Mouse (Mus musculus) embryonic facial prominence, embryonic 11.5 days (tissue): ENCODE data around the gene Lcorl. TPM values are rescaled to one million over a fixed set of nuclear protein-coding genes. Genes with fewer than 3 reads are reported as not detected.

Experiments
- ATAC-seq: fragments of 200-750 bp; cut with Nextera tagmentation; replicated peaks from 2 replicates; pipeline ENCODE4 v1.8.0; 2017; ENCODE audit warnings: low read depth; ENCODE audit not compliant: insufficient number of reproducible peaks, low FRiP score, low TSS enrichment
- DNase-seq: peaks from one replicate; pipeline ENCODE4 v3.0.0-alpha.2; 2015; ENCODE audit warnings: low spot score
- H3K27ac ChIP-seq: fragments of 300-500 bp; sonication (generic); replicated peaks from 2 replicates; pipeline ENCODE4 v1.5.1; 2014; ENCODE audit warnings: mild to moderate bottlenecking, low read depth, low read length, control low read depth
- H3K27me3 ChIP-seq: fragments of 300-500 bp; sonication (generic); 2 replicates; pipeline ENCODE4 v1.6.1; 2014; ENCODE audit warnings: mild to moderate bottlenecking, low read length, moderate library complexity, mixed read lengths; ENCODE audit not compliant: control insufficient read depth, insufficient read depth
- H3K36me3 ChIP-seq: fragments of 300-500 bp; sonication (generic); replicated peaks from 2 replicates; pipeline ENCODE4 v1.6.1; 2014; ENCODE audit warnings: low read depth, mild to moderate bottlenecking, low read length, moderate library complexity, mixed read lengths; ENCODE audit not compliant: control insufficient read depth, insufficient read depth
- H3K4me1 ChIP-seq: fragments of 300-500 bp; sonication (generic); 2 replicates; pipeline ENCODE4 v1.6.1; 2014; ENCODE audit warnings: low read length, mixed read lengths; ENCODE audit not compliant: control insufficient read depth, insufficient read depth
- H3K4me2 ChIP-seq: fragments of 300-500 bp; sonication (generic); 2 replicates; pipeline ENCODE4 v1.6.1; 2014; ENCODE audit warnings: low read depth, mild to moderate bottlenecking, control low read depth, low read length, moderate library complexity
- H3K4me3 ChIP-seq: fragments of 300-500 bp; sonication (generic); 2 replicates; pipeline ENCODE4 v1.5.1; 2014; ENCODE audit warnings: low read depth, low read length, control low read depth
- H3K9ac ChIP-seq: fragments of 300-500 bp; sonication (generic); replicated peaks from 2 replicates; pipeline ENCODE4 v1.6.1; 2014; ENCODE audit warnings: mild to moderate bottlenecking, control low read depth, low read length
- H3K9me3 ChIP-seq: fragments of 300-500 bp; sonication (generic); replicated peaks from 2 replicates; pipeline ENCODE4 v1.6.1; 2016; ENCODE audit warnings: mild to moderate bottlenecking, low read length, inconsistent platforms, mixed read lengths; ENCODE audit not compliant: control insufficient read depth
- WGBS: fragments of 180-500 bp; shearing (Covaris S2); extraction: QIAGEN DNeasy Blood & Tissue Kit; methylation state at CpG from one replicate; pipeline ENCODE4 v1.1.7; 2014; 5-methylcytosine and 5-hydroxymethylcytosine counted together
- polyA plus RNA-seq: library from polyadenylated mRNA; unstranded; fragments of >200 nt; fragmentation: Nextera tagmentation; extraction: Ambion mirVana; gene quantifications from 2 replicates; pipeline ENCODE4 v1.2.1, GENCODE M21; 2014

Gene Lcorl
- polyA plus RNA-seq, 1 experiment from 2014 or later: 28.8 TPM

- Histone ChIP-seq H3K36me3 (no peaks in the 10 kb centered on the region; the same call in 1 of the 2 replicates), H3K4me1 (no peaks in the 10 kb centered on the region), H3K9me3 (no peaks in the 10 kb centered on the region), H3K27ac (no peak overlapping the region), H3K27me3 (no peaks in the 10 kb centered on the region), H3K4me2 (no peak overlapping the region), H3K9ac (no peak overlapping the region), H3K4me3 (no peak overlapping the region)
- DNase-seq (no peak), ATAC-seq (no peak)
- WGBS: 58% methylated on average over 2 of the region's 2 CpGs
Observed at GRCm38 (mm10) chr5:45690802-45691201, 166.6 kb downstream of the Lcorl start.

GRCm38 (mm10) chr5:45689152-45689551 is 168.3 kb downstream of the Lcorl start:
- Histone ChIP-seq H3K4me1 (no peaks in the 10 kb centered on the region), H3K4me3 (no peak overlapping the region), H3K9me3 (no peaks in the 10 kb centered on the region), H3K27ac (no peak overlapping the region), H3K4me2 (no peak overlapping the region), H3K27me3 (no peaks in the 10 kb centered on the region), H3K9ac (no peak overlapping the region), H3K36me3 (no peaks in the 10 kb centered on the region; the same call in 1 of the 2 replicates)
- no peak for ATAC-seq
- 75% methylated on average over 4 of the region's 4 CpGs for WGBS
- DNase-seq: no peak

- H3K9ac ChIP-seq: no peak overlapping the region
- no peaks in the 10 kb centered on the region for H3K27me3 ChIP-seq
- 94% methylated on average over 3 of the region's 3 CpGs for WGBS
- no peak for DNase-seq
- no peaks in the 10 kb centered on the region; the same call in 1 of the 2 replicates for H3K36me3 ChIP-seq
- no peaks in the 10 kb centered on the region for H3K4me1 ChIP-seq
- no peak overlapping the region for H3K4me3 ChIP-seq
- ATAC-seq: no peak
- H3K9me3 ChIP-seq: no peaks in the 10 kb centered on the region
- H3K4me2 ChIP-seq: no peak overlapping the region
- no peak overlapping the region for H3K27ac ChIP-seq
Observed at GRCm38 (mm10) chr5:45686223-45686622, 171.2 kb downstream of the Lcorl start.

- Histone ChIP-seq H3K9me3 (no peaks in the 10 kb centered on the region), H3K27me3 (no peaks in the 10 kb centered on the region), H3K9ac (no peak overlapping the region), H3K4me3 (no peak overlapping the region), H3K4me1 (no peaks in the 10 kb centered on the region), H3K27ac (no peak overlapping the region), H3K4me2 (no peak overlapping the region), H3K36me3 (no peaks in the 10 kb centered on the region; the same call in 1 of the 2 replicates)
- WGBS: 96% methylated on average over 2 of the region's 2 CpGs
- ATAC-seq: no peak
- DNase-seq: no peak
Observed at GRCm38 (mm10) chr5:45685243-45685642, 172.2 kb downstream of the Lcorl start.

- DNase-seq (no peak), ATAC-seq (no peak)
- H3K9me3 ChIP-seq: no peaks in the 10 kb centered on the region
- no peak overlapping the region for H3K9ac ChIP-seq
- no peaks in the 10 kb centered on the region for H3K36me3 ChIP-seq
- 96% methylated on average over 1 of the region's 1 CpGs for WGBS
- H3K4me1 ChIP-seq: no peaks in the 10 kb centered on the region
- no peak overlapping the region for H3K27ac ChIP-seq
- H3K4me2 ChIP-seq: no peak overlapping the region
- H3K27me3 ChIP-seq: no peaks in the 10 kb centered on the region
- no peak overlapping the region for H3K4me3 ChIP-seq
Observed at GRCm38 (mm10) chr5:45683388-45683787, 174.0 kb downstream of the Lcorl start.

- Histone ChIP-seq H3K4me3 (no peak overlapping the region), H3K27me3 (no peaks in the 10 kb centered on the region), H3K27ac (no peak overlapping the region), H3K9ac (no peak overlapping the region), H3K9me3 (no peaks in the 10 kb centered on the region), H3K4me1 (no peaks in the 10 kb centered on the region), H3K36me3 (no peaks in the 10 kb centered on the region), H3K4me2 (no peak overlapping the region)
- ATAC-seq (no peak), DNase-seq (no peak)
Observed at GRCm38 (mm10) chr5:45679955-45680354, 177.5 kb downstream of the Lcorl start.

- no peaks in the 10 kb centered on the region for H3K27me3 ChIP-seq
- no peak overlapping the region for H3K4me3 ChIP-seq
- no peak for ATAC-seq
- H3K4me2 ChIP-seq: no peak overlapping the region
- H3K9me3 ChIP-seq: no peaks in the 10 kb centered on the region
- H3K27ac ChIP-seq: no peak overlapping the region
- WGBS: 78% methylated on average over 4 of the region's 4 CpGs
- H3K4me1 ChIP-seq: no peaks in the 10 kb centered on the region
- no peaks in the 10 kb centered on the region for H3K36me3 ChIP-seq
- DNase-seq: no peak
- H3K9ac ChIP-seq: no peak overlapping the region
Observed at GRCm38 (mm10) chr5:45677639-45678038, 179.8 kb downstream of the Lcorl start.

- no peaks in the 10 kb centered on the region for H3K36me3 ChIP-seq
- 98% methylated on average over 1 of the region's 1 CpGs for WGBS
- DNase-seq: no peak
Observed at GRCm38 (mm10) chr5:45675032-45675431, 182.4 kb downstream of the Lcorl start.

More at GRCm38 (mm10) chr5:45675032-45675431, 182.4 kb downstream of the Lcorl start:
- no peak for ATAC-seq
- H3K9ac ChIP-seq: no peak overlapping the region
- no peak overlapping the region for H3K4me3 ChIP-seq
- no peak overlapping the region for H3K27ac ChIP-seq
- no peak overlapping the region for H3K4me2 ChIP-seq
- H3K27me3 ChIP-seq: no peaks in the 10 kb centered on the region
- H3K4me1 ChIP-seq: no peaks in the 10 kb centered on the region
- H3K9me3 ChIP-seq: no peaks in the 10 kb centered on the region
